In the genomic region with DNA sequence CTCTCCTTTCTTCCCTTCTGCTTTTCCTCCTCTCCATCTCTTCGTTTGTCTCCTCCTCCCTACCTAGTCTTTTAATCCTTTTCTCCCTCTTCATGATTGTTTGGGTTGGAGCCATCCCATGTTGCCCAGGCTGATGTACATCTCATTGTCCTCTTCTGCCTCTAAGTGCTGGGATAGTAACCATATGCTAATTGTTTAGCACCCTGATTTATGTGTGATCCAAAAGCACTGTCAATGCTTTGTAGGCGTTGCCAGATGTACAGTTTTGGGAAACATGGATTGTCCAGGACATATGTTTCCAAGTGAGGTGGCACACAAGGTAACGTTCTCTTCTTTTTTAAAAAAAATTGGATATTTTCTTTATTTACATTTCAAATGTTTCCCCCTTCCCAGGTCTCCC, we compare ENCODE assay signal across 17 mouse cellular contexts.
"Had no signal": no experiment of that assay in that cellular context is flagged by ENCODE, and none has a peak within 500 bp of the region (broad histone marks: within the 10 kb centered on the region; RNA-seq: fewer than 3 reads in every experiment).

No protein-coding gene starts in this region.

- DNase-seq: lung, adult 18-20 months; lung, embryonic 14.5 days; lung, postnatal 10 days; lung, postnatal 4 days; midbrain, embryonic 14.5 days; retina, postnatal 1 day; right cerebral cortex, postnatal 14 days; spleen, adult 18-20 months; thymus, adult 2 months; thymus, postnatal 25 days; thymus, postnatal 4 days had no signal

- H3K9me3 ChIP-seq: midbrain, embryonic 10.5 days; midbrain, embryonic 12.5 days; neural tube, embryonic 13.5 days; neural tube, embryonic 15.5 days had no signal

- H3K4me3 ChIP-seq: midbrain, embryonic 10.5 days; midbrain, embryonic 12.5 days; myocyte; neural tube, embryonic 13.5 days; neural tube, embryonic 15.5 days had no signal

- H3K27ac ChIP-seq: midbrain, embryonic 10.5 days; midbrain, embryonic 12.5 days; neural tube, embryonic 13.5 days; neural tube, embryonic 15.5 days had no signal

- H3K27me3 ChIP-seq: midbrain, embryonic 12.5 days; neural tube, embryonic 13.5 days; neural tube, embryonic 15.5 days had no signal

- H3K4me2 ChIP-seq: lung, embryonic 14.5 days; midbrain, embryonic 12.5 days; neural tube, embryonic 13.5 days; neural tube, embryonic 15.5 days had no signal

- ATAC-seq: midbrain, embryonic 16.5 days had no signal

- H3K4me1 ChIP-seq: midbrain, embryonic 10.5 days; midbrain, embryonic 12.5 days; neural tube, embryonic 13.5 days; neural tube, embryonic 15.5 days had no signal

- H3K36me3 ChIP-seq: midbrain, embryonic 10.5 days; midbrain, embryonic 12.5 days; neural tube, embryonic 13.5 days; neural tube, embryonic 15.5 days had no signal

- H3K9ac ChIP-seq: lung, embryonic 14.5 days; midbrain, embryonic 12.5 days; neural tube, embryonic 13.5 days; neural tube, embryonic 15.5 days had no signal
